Mouse (Mus musculus): ENCODE results near the gene Mpc2.

- TF ChIP-seq CTCF (IDR thresholded peaks at IDR 0.05; ENCODE audit: borderline replicate concordance, insufficient read depth, low read length) (no peak), POLR2A (IDR thresholded peaks at IDR 0.05; ENCODE audit: low read depth, low read length) (no peak)
Observed at GRCm38 (mm10) chr1:165426254-165426653, 34.2 kb upstream of the Mpc2 start.
